Mouse (Mus musculus) granulocyte monocyte progenitor cell, adult 5-6 weeks (primary cell): ENCODE data around the gene Ovol2. TPM values are rescaled to one million over a fixed set of nuclear protein-coding genes. Genes with fewer than 3 reads are reported as not detected.
"Not testable (repeated sequence)": the region's sequence is repeated elsewhere in the genome, so short reads cannot be mapped to it uniquely, and the experiment has no call there.

Experiments used
- ATAC-seq: replicated peaks from 2 replicates; pipeline ENCODE4 v1.8.0; 2016; ENCODE audit warnings: mild to moderate bottlenecking, moderate TSS enrichment, inconsistent platforms; ENCODE audit not compliant: poor library complexity, severe bottlenecking
- total RNA-seq, 2 experiments: library from RNA; stranded (forward) in 1 of 2; stranded (reverse) in 1 of 2; fragments of 200-712, 200-1000 nt in 1 of 2; fragments of >200 nt in 1 of 2; fragmentation: Nextera tagmentation in 1 of 2; gene quantifications; 2 replicates each; pipeline ENCODE4 v1.2.3; 2014 to 2017

Gene Ovol2
- total RNA-seq (2014; fragmentation: Nextera tagmentation) (not detected in 2 replicates), total RNA-seq (2017) (not detected in 2 replicates)

DNA sequence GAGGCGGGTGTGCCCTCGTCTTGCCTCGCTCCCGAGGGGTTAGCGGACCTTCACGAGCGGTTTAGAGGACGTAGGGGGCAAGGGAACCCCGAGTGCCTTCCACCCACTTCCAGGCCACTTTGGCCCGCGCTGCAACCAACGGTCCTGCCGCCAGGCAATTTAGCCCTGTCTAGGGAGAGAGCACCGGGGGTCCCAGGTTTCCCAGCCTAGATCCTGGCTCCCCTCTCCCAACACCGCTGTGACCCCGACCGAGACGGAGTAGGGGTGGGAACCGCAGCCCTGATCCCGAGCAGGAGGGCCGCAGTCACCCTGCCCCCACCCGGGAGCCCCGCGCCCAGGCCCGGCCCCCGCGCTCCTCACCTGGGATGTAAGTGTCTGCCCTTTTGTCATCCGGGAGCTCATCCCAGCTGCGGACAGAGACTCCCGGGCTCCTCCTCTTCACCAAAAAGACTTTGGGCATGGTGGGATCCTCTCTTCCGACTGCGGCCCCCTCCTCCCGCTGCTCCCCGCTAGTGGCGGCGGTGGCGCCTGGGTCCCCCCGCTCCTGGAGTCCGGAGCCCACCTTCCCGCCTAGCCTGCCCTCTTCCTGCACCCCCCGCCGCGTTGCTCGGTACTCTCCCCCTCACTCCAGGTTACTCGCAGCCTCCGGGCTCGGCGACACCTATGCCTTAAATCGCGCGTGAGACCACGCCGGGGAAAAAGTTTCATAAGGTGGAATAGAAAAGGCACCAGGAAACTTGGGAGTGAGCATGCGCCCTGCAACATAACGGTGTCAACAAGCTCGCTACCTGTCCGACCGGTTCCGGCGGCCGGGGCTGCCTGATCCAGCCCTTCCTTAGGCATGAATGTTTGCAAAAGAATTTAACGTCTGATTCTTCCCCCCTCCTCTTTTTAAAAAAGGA lies at the start of gene Ovol2:
Gene Ovol2, minus strand, starts transcription at position 746 of the 902 bp plus-strand sequence.
- peak; percentile 35 for ATAC-seq

DNA sequence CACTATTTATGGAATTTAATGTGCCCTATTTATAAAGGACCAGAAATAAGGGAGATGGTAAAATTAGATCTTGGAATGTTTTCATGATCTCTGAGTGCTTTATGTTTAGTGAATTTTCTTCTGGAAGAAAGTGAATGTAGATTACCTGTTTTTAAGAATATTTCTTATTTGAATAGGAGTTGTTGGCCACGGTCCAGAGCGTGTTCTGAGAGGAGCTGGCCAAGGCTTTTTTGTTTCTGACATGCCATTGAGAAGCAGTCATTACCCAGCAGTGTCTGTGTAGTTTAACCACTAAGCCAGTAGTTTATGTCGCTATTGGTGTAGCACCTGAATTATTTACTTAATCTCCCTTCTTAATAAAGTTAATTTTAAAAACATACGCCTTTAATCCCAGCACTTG lies 49.8 kb upstream of the Ovol2 start:
- no peak for ATAC-seq

DNA sequence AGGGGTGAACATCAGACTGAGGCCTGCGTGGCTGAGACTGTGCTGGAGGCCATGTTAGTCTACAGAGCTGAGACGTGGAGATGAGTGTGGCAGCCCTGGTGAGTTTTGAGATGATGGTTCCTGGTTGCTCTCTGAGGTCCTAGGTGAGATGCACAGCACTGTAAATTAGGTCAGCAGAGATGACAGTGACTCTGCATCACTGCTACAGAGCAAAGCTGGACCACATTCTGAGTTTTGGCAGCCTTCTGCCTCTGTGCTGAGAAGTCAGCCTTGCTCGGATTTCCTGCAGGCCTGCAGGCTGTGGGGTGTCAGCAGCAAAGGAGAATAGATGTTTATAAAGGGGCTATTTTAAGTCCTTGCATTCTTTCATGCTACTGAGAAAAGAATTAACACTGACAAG lies 49.3 kb upstream of the Ovol2 start:
- ATAC-seq: no peak

DNA sequence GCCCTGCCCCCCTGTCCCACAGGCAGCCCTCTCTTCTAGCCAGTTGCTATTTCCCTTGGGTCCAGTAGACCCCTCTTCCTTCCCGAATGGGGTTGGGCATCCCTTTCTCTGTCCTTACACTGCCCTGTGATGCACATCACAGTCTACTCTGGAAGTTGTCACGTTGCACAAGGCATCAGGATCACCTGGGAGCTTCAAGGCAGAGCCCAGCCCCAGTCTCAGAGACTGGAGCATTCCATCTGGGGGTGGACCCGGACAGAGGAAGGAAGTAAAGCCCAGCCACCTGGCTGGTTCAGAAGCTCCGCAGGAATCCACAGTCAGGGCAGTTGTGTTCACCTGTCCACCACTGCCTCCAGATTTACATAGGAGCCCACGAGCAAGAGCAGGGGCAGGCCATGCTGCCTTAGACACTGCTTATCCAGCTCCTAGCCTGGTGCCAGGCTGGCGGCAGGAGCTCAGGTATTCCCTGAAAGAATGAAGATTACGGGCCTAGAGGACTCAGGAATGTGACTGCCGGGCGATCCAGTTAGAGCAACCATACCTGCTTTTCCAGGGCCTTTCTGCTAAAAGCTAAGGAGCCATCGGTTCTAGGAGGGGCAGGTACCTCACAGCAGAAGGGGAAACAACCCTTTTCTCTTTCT lies 43.2 kb upstream of the Ovol2 start:
- ATAC-seq: no peak

DNA sequence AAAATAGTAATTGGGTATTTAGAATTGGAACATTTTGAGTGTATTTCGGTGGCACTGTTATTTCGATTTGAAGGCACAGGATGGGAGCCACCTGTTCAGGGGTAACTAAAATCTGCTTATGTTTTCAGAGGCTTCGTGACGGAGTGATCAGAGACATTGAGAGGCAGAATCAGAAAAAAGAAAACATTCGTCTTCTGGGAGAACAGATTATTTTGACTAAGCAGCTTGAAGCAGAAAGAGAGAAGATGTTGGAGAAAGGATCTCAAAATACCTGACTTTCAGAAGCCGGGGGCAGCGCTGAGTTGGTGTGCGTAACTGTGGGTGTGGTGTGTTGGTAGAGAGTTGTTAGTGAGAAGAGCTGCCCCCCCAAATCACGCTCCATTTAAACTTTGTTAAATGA lies 41.1 kb upstream of the Ovol2 start:
- no peak for ATAC-seq

DNA sequence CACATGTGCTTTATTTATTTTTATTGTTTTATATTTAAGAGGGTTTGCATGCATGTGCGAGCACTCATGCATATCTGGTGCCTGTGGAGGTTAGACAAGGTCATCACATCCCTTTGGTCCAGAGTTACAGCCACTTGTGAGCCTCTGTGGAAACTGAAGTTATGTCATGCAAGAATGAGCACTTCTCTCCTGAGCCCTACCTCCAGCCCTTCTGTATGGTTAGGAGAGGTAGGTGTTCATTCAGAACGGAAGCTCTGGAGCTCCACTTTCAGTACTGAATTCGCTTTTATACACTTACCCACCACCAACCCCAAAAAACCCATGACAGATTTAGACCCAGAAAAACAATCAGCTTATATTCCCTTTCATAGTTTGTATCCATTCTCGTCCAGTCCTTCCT lies 39.6 kb upstream of the Ovol2 start:
- ATAC-seq: no peak

DNA sequence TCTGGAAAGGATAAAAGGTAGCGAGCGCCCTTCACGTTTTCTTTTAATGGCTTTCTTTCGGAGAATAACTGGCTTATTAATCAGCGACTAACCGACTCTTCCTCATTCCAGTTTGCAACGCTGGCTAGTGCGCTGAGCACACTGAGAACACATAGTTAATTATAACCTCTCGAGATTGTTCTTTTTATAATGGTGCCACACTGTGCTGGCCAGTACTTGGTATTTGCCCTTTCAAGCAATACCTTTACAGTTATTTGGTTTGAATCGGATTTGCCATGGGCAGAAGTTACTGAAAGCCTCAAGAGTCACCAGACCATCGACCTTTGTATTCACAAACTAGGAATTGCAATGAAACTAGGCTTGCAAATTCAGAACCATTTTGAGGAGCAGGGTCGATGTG lies 37.6 kb upstream of the Ovol2 start:
- ATAC-seq: peak; percentile 17; the same call in 1 of the 2 replicates

DNA sequence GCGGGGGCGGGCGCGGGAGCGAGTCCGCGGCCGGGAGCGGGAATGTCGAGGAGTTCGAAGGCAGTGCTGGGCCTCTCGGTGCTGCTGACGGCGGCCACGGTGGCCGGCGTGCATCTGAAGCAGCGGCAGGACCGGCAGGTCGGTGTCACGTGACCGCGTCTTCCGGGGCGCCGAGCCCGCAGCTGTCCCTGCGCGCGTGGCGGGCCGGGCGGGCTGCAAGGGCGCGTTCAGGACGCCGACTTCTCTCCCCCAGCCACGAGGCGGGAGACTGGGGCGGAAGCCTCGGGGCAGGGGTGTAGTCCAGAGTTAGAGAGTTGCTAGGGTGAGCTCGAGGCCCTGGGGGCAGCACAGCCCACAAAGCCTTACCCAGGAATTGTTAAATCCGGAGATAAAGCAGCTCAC lies 37.1 kb upstream of the Ovol2 start:
- ATAC-seq: peak; percentile 70

DNA sequence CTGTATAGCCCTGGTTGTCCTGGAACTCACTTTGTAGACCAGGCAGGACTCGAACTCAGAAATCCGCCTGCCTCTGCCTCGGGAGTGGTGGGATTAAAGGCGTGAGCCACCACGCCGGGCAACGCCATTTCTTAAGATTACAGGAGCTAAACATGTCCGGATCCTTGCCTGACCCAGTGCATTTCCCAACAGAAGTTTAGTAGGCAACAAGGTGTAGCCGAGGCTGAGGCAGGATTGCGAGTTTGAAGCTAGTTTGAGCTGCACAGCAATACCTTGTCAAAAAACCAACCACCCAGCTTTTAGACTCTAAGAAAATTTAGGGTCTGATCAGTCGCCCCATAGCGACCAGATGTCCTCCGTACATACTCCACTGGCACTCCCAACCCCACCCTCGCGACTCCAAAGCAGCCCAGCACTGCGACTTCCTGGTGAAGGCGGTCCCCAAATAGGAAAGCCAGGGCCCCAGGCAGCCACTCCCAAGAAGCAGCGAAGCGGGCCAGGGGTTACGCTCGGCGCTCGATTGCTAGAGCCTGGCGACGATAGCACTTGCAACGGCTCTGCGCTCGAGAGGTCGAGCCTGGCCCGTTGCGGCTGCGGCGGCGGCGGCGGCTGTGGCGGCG lies 36.6 kb upstream of the Ovol2 start, which contains the start of the genes Kat14 and Pet117:
Gene Kat14, plus strand, starts transcription at position 584 of the 620 bp plus-strand sequence.
Gene Pet117, plus strand, starts transcription at position 597 of the 620 bp plus-strand sequence.
- ATAC-seq: peak; percentile 96

DNA sequence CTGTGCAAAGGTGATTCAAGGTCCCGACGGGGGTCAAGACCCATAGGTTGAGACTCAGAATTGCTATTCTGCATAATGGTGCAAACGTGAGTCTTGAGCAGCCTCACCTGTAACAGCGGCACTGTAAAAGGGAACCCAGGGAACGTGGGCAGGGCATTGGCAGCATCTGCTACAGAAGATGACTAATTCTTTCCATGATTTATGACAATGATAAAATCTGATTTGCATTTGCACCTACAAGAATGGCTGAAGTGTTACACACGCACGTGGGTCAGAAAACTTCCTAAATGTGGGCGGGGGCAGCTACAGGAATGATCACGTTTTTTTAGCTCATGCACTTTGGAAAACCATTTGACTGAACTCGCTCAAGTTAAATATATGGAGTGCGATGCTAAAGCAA lies 20.9 kb upstream of the Ovol2 start:
- ATAC-seq: no peak

DNA sequence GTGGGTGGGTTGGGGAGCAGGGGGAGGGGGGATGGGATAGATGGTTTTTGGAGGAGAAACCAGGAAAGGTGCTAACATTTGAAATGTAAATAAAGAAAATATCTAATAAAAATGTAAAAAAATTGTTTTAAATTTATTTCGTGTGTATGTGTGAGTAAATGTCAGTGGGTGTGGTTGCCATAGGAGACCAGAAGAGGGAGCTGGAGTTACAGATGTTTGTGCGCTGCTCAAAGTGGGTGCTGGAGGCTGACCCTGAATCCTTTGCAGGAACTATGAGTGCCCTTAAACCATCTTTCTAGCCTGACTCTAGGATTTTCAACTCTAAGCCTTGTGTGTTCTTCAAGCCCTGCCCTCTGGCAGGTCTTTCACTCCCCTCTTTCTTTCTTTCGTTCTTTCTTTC lies 16.6 kb upstream of the Ovol2 start:
- ATAC-seq: peak; percentile 76

DNA sequence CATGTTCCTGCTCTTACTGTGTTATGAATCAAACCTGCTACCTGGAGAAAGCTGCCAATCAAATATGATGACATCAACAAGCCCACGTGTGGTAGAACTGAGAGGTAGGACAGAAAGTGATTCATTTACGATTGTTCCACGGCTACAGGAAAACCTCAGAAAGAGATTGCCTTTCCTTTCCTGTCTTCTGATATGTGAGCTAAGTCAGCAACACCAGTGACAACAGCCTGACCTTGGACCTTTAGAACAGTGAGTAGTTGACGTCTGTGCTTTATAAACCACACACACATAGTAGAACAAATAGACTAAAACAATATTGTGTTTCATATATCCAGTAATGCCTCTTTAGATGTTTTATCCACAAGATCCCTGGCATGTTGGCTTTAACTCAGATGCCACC lies 11.2 kb upstream of the Ovol2 start:
- no peak for ATAC-seq

DNA sequence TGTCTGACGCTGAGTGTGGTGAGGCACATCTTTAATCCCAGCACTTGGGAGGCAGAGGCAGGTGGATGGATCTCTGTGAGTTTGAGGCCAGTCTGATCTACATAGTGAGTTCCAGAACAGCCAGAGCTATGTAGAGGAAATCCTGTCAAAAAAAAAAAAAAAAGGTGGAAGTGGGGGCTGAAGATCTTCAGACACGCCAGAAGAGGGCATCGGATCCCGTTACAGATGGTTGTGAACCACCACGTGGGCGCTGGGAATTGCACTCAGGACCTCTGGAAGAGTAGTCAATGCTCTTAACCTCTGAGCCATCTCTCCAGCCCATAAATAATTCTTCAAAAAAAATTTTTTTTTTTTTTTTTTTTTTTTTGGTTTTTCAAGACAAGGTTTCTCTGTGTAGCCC lies 6.2 kb upstream of the Ovol2 start:
- not testable (repeated sequence) for ATAC-seq

DNA sequence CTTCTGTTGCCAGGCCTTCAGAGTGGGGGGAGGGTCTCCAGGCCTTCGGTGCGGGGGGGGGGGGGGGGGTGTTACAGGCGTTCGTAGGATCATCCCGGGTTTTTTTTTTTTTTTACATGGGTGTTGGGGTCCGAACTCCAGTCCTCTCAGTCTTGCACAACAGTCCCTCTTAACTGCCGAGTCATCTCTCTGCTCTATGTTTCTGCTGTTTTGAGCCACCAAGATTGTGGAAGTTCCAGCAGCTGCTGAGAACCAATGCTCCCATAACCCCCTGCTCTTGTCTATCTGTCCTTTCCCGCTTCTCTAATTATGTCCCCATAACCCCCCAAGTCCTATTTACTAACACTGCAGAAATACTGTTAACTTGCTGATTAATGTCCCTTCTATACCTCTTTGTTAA lies 5.8 kb upstream of the Ovol2 start:
- peak; percentile 92 for ATAC-seq

DNA sequence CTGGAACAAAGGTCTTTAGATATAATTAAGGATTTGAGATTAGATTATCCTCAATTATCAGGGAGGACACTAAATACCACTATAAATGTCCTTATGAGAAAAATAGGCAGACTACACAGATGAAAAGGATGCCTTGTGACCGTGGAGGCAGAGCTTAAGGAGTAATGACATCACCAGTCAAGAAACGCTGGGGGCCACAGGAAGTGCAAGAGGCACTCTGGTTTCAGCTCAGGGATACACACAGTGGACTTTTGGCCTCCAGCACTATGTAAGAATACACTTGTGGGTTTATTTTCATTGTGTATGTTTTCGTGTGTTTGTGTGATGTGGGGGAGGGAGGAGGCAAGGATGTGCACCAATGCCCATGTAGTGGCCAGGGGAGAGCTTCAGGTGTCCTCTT lies 5.3 kb upstream of the Ovol2 start:
- peak; percentile 63 for ATAC-seq

DNA sequence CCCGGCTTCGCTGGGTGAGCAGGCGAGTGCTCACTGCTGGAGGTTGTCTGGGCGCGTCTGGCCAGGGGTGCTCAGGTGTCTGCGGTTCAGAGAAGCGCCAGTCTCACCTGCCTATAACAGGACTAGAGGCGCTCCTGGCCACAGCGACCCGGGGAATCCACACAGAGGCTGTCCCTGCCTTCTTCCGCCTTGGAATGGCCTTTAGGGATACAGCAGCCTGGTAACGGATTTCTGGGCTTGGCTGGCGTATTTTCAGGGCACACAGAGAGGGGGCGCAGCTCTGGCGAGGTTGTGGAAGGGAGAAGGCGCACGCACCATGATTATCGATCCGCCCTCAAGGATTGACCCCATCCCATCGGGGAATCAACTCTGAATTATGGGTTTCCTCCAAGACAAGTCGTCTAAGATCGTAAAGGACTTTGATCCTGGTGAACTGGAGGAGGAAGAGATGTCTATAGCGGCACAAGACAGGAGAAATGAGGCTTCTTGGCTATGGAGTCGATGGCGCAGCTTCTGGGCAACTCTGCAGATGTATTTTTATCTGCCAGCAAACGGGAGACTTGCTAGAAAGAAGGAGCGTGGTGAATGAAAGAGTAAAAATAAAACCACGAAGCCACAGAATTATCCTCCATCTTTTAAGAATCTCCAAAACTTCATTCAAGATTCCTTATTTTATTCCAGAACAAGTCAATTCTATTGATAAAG lies 1.3 kb upstream of the Ovol2 start:
- ATAC-seq: no peak

DNA sequence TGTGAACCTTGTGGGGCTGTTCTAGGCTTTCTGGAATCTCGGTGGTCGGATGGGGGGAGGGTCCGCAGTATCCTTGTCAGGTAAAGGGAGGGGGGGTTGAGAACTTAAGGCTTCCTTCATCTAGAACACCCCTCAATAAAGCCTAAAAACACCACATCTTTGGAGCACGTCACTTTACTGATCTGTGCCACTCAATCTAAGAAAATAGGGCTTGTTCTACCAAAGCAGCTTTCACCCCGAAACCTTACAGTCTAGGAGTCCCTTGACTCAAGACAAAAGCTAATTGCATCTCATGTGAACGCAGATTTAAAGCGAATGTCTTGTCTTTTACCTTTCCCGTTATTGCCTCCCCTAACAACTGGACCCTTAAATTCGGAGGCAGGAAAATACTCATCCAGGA lies 540 bp upstream of the Ovol2 start:
- no peak for ATAC-seq

DNA sequence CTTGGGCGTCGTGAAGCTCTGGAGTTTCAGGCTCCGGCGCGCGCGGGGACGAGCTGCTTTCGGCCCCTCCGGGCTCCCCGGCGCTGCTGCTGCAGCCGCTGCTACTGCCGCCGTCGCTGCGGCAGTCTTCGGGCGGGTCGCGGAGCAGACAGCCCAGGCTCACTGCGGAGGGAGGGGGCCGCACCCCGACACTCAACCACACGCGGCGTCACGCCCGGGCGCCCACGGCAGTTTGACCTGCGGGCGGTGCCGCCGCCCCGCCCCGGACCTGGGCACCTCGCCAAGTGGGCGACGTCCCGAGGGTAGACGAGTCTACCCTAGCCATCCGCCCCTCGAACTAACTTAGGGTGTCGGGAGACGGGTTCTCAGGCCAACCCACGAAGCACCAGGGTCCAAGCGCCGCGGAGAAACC lies 980 bp downstream of the Ovol2 start:
- peak; percentile 64 for ATAC-seq

DNA sequence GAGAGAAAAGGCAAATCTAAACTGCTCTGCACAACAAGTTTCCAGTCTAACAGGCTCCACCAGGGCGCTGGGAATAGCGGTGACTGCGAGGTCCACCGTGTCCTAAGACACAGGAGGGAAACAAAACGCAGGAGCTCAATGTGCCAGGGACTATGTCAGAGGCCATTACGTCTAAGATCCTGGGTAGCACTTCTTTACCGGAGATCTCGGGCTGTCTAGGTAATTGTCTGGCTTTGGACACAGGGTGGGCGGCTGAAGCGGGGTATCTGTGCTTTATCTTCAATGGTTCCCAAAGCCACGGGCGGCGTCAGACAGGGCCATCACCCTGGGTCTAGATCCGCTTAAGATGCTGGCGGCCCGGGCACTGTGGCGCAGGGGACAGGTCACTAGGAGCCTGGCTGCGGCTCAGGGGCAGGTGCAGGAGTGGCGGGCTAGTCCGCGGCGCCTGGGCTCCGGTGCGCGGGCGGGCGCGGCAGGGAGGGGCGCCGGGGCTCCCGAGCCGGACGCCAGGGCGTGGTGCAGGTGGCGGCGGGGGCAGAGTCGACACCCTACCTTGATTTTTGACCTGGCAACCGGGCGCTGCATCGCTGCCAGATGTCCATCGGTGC lies 1.5 kb downstream of the Ovol2 start:
- ATAC-seq: peak; percentile 13; the same call in 1 of the 2 replicates

DNA sequence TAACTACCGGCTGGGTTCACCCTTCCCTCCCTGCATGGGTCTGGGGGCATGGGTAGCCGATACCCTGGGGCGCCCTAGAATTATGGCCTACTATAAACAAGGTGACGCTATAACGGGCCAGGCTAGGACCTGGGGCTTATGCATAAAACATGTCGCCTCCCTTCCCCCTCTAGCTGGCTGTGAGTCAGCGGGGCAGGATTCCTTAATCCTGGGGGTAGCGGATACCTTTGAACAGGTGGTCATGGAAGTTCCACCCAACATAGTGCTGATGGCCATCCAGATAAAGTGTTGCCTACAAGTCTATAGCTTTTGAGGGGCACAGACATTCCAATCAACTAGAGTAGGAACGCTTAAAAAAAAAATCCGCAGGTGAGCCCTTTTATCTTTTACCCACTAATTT lies 2.0 kb downstream of the Ovol2 start:
- no peak for ATAC-seq
